Mouse (Mus musculus) cerebellum, adult 18-20 months (tissue): ENCODE data around the gene Imp3.

Experiments
- DNase-seq, 2 experiments: peaks; one replicate each; pipeline ENCODE4 v3.0.0; 2021

Gene Imp3

DNA sequence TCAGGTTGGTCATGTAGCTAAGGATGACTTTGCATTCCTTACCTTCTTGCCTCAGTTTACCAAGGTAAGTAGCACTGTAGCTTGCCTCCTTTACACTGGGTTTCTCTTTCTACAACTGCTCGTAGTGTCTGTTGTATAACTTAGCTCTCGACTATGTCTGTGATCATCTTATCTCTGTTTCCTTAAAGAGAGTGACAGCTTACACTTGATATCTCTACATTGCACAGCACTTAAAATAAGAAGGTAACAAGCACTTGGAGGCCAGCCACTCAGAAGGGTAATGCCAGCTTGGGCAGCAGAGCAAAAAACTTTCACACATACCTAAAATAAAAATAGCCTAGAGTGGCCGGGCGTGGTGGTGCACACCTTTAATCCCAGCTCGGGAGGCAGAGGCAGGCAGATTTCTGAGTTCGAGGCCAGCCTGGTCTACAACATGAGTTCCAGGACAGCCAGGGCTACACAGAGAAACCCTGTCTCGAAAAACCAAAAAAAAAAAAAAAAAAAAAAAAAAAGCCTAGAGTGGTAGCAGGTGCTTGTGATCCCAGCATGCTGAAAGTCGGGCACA, 36.8 kb downstream of the Imp3 start:
- DNase-seq: no peak

DNA sequence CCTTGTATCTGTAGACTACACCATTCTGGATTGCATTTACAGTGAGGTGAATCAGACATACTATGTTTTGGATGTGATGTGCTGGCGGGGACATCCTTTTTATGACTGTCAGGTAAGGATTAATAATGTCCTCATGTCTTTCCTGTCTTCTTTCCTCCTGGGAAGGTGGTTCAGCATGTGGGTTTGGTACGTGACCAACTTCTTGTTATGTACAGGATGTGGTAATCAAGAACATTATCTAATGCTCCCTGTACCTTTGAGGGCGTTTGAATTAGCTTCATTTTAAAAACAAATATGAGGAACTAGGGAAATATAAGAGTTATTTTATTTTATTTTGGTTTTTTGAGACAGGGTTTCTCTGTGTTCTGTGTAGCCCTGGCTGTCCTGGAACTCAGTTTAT, 37.9 kb downstream of the Imp3 start:
- no peak for DNase-seq

DNA sequence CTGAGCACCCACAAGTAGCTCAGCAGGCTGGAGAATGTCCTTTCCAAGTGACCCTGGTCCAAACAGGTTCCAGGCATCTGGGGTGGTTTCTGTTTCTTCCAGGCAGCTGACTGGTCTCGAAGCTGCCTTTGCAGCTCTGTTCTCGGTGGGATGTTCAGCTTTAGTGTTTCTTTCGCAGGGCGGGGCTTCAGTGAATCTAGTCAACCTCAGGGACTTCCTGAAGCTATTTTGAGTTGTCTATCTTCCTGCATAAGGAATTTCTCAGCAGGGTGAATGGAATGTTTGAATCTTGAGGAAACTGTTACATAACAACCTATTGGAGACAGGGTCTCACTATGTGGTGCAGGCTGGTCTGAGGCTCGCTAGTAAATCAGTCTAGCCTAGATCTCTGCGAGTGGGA, 42.9 kb downstream of the Imp3 start:
- DNase-seq: no peak

DNA sequence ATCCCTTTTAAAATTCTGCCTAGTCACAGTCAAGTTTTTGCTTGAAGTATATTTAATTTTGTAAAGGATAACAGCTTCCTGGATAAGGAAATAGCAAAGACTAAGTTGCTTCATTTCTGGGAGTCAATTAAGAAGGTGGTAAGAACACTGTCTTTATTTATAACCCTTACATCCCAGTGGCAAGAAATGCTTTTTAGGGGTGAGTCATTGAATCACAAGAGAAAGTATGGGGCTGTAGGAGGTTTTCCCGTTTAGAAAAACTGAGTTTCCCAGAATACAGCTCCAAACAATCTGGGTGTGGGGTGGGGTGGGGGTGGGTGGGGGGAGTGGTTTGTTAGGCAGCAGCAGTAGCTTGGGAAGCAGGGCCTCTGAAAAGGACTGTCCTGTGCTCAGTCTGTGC, 44.2 kb downstream of the Imp3 start:
- DNase-seq: no peak
